Mouse (Mus musculus): Measurements from ENCODE around the gene Nmrk1. TPM values are rescaled to one million over a fixed set of nuclear protein-coding genes. Genes with fewer than 3 reads are reported as not detected.

Nmrk1 gene
- total RNA-seq, 2 experiments from 2014 or later: 2.9 to 3.4 TPM

GRCm38 (mm10) chr19:18654330-18654729 lies 22.6 kb downstream of the Nmrk1 start:
- no peak for DNase-seq

- no peak for DNase-seq
These were observed 23.2 kb downstream of the Nmrk1 start for GRCm38 (mm10) chr19:18654984-18655383.

GRCm38 (mm10) chr19:18655999-18656398 lies 24.2 kb downstream of the Nmrk1 start:
- no peak for DNase-seq

- no peak for DNase-seq
These were observed 26.7 kb downstream of the Nmrk1 start for GRCm38 (mm10) chr19:18658473-18658872.

GRCm38 (mm10) chr19:18659349-18659748 lies 27.6 kb downstream of the Nmrk1 start:
- no peak for DNase-seq

- no peak for DNase-seq
These were observed 28.7 kb downstream of the Nmrk1 start for GRCm38 (mm10) chr19:18660466-18660865.

GRCm38 (mm10) chr19:18661683-18662082 lies 29.9 kb downstream of the Nmrk1 start:
- DNase-seq: no peak

GRCm38 (mm10) chr19:18663904-18664303 lies 32.2 kb downstream of the Nmrk1 start:
- DNase-seq: no peak

GRCm38 (mm10) chr19:18666966-18667365 lies 35.2 kb downstream of the Nmrk1 start:
- DNase-seq: no peak

GRCm38 (mm10) chr19:18669551-18669950 lies 37.8 kb downstream of the Nmrk1 start:
- no peak for DNase-seq

GRCm38 (mm10) chr19:18670608-18671007 lies 38.9 kb downstream of the Nmrk1 start, which contains the start of gene Carnmt1:
Gene Carnmt1, plus strand, starts transcription at chr19:18670764.
- DNase-seq: peak; percentile 99

GRCm38 (mm10) chr19:18671056-18671741 lies 39.4 kb downstream of the Nmrk1 start:
- DNase-seq: peak; percentile 35 to 64

GRCm38 (mm10) chr19:18672498-18672897 lies 40.7 kb downstream of the Nmrk1 start:
- peak in 1 of 2 experiments; percentile 18 for DNase-seq

GRCm38 (mm10) chr19:18673116-18673515 lies 41.4 kb downstream of the Nmrk1 start:
- DNase-seq: no peak

- DNase-seq: no peak
These were observed 50.4 kb downstream of the Nmrk1 start for GRCm38 (mm10) chr19:18682142-18682541.

GRCm38 (mm10) chr19:18687556-18687955 lies 55.8 kb downstream of the Nmrk1 start:
- DNase-seq: peak; percentile 16 to 60

GRCm38 (mm10) chr19:18692176-18692575 lies 60.4 kb downstream of the Nmrk1 start:
- no peak for DNase-seq

- no peak for DNase-seq
These were observed 61.0 kb downstream of the Nmrk1 start for GRCm38 (mm10) chr19:18692768-18693167.

- no peak for DNase-seq
These were observed 63.4 kb downstream of the Nmrk1 start for GRCm38 (mm10) chr19:18695116-18695515.

GRCm38 (mm10) chr19:18695552-18695951 lies 63.8 kb downstream of the Nmrk1 start:
- no peak for DNase-seq
